Mouse (Mus musculus) heart, postnatal 0 days (tissue): Measurements from ENCODE around the gene Klhl25.

Source experiments
- CTCF ChIP-seq: IDR thresholded peaks from 2 replicates; pipeline ENCODE4 v1.5.1; 2016; ENCODE audit warnings: antibody characterized with exemption, control low read depth, low read depth
- EP300 ChIP-seq: IDR thresholded peaks from 2 replicates; pipeline ENCODE4 v1.6.1; 2016; ENCODE audit warnings: antibody characterized with exemption, low read depth

- TF ChIP-seq CTCF, result no peak
- no peak for TF ChIP-seq EP300
Measured at GRCm38 (mm10) chr7:75881376-75881775, 33.3 kb downstream of the Klhl25 start.
